Mouse (Mus musculus) heart, embryonic 16.5 days (tissue): Measurements from ENCODE around the gene Fan1. TPM values are rescaled to one million over a fixed set of nuclear protein-coding genes. Genes with fewer than 3 reads are reported as not detected.

Experiments used
- ATAC-seq: fragments of 200-750 bp; cut with Nextera tagmentation; replicated peaks from 2 replicates; pipeline ENCODE4 v1.8.0; 2017; ENCODE audit warnings: moderate number of reproducible peaks; ENCODE audit not compliant: insufficient read depth, low FRiP score; ENCODE audit errors: extremely low read depth
- H3K27ac ChIP-seq: fragments of 300-500 bp; sonication (generic); 2 replicates; pipeline ENCODE4 v1.5.1; 2014; ENCODE audit warnings: mild to moderate bottlenecking, low read length, control low read depth, moderate library complexity
- H3K27me3 ChIP-seq: fragments of 300-500 bp; sonication (generic); 2 replicates; pipeline ENCODE4 v1.6.1; 2014; ENCODE audit warnings: low read length, mixed read lengths; ENCODE audit not compliant: control insufficient read depth, insufficient read depth
- H3K36me3 ChIP-seq: fragments of 300-500 bp; sonication (generic); 2 replicates; pipeline ENCODE4 v1.6.1; 2014; ENCODE audit not compliant: control insufficient read depth, insufficient read depth
- H3K4me1 ChIP-seq: fragments of 300-500 bp; sonication (generic); 2 replicates; pipeline ENCODE4 v1.6.1; 2014; ENCODE audit warnings: low read length, mixed read lengths; ENCODE audit not compliant: control insufficient read depth, insufficient read depth
- H3K4me2 ChIP-seq: fragments of 300-500 bp; sonication (generic); 2 replicates; pipeline ENCODE4 v1.6.1; 2014; ENCODE audit warnings: low read depth, mild to moderate bottlenecking, control low read depth, low read length
- H3K4me3 ChIP-seq: fragments of 300-500 bp; sonication (generic); 2 replicates; pipeline ENCODE4 v1.5.1; 2014; ENCODE audit warnings: mild to moderate bottlenecking, control low read depth, low read length
- H3K9ac ChIP-seq: fragments of 300-500 bp; sonication (generic); 2 replicates; pipeline ENCODE4 v1.6.1; 2014; ENCODE audit warnings: low read length, control low read depth
- H3K9me3 ChIP-seq: fragments of 300-500 bp; sonication (generic); replicated peaks from 2 replicates; pipeline ENCODE4 v1.6.1; 2016; ENCODE audit warnings: low read length; ENCODE audit not compliant: control insufficient read depth
- WGBS: fragments of 180-500 bp; shearing (Covaris S2); extraction: QIAGEN DNeasy Blood & Tissue Kit; methylation state at CpG from one replicate; pipeline ENCODE4 v1.1.7; 2014; 5-methylcytosine and 5-hydroxymethylcytosine counted together
- polyA plus RNA-seq: library from polyadenylated mRNA; unstranded; fragments of >200 nt; fragmentation: Nextera tagmentation; extraction: Ambion mirVana; gene quantifications from 2 replicates; pipeline ENCODE4 v1.2.1, GENCODE M21; 2015

Fan1 gene
- polyA plus RNA-seq, 1 experiment from 2014 or later, result 3.5 TPM

DNA sequence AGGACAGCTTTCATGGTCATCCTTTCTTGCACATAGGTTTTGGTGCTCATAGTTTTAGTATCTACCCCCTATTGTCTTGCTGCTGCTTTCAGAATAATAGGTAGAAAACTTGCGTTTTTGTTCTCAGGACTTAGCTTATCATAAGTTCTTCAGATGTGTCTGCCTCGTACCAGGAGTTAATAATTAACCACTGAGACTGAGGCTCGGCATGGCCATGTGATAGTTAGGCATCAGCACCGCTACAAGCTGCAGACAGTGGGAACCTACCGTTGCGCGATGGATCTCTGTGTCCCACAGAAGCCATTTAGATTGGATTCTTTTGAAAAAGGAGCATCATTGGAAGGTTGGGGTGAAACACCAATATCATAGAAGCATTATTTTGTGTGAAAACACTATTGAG lies 61.1 kb downstream of the Fan1 start:
- peaks cover 12% of the 10 kb centered on the region; the same call in 1 of the 2 replicates for H3K36me3 ChIP-seq
- no peaks in the 10 kb centered on the region for H3K4me1 ChIP-seq
- H3K4me2 ChIP-seq, result no peak overlapping the region
- H3K27ac ChIP-seq, result no peak overlapping the region
- no peaks in the 10 kb centered on the region for H3K9me3 ChIP-seq
- WGBS, result 85% methylated on average over 7 of the region's 7 CpGs
- no peak for ATAC-seq
- H3K4me3 ChIP-seq, result no peak overlapping the region
- no peaks in the 10 kb centered on the region for H3K27me3 ChIP-seq
- no peak overlapping the region for H3K9ac ChIP-seq

- H3K4me3 ChIP-seq, result no peak overlapping the region
- peaks cover 10% of the 10 kb centered on the region; the same call in 1 of the 2 replicates for H3K36me3 ChIP-seq
- no peak for ATAC-seq
- no peak overlapping the region for H3K4me2 ChIP-seq
- H3K4me1 ChIP-seq, result no peaks in the 10 kb centered on the region
- no peaks in the 10 kb centered on the region for H3K27me3 ChIP-seq
- no peak overlapping the region for H3K27ac ChIP-seq
- no peak overlapping the region for H3K9ac ChIP-seq
- H3K9me3 ChIP-seq, result no peaks in the 10 kb centered on the region
- 71% methylated on average over 2 of the region's 2 CpGs for WGBS
These were observed 63.1 kb downstream of the Fan1 start for GRCm38 (mm10) chr7:64310756-64311155.

DNA sequence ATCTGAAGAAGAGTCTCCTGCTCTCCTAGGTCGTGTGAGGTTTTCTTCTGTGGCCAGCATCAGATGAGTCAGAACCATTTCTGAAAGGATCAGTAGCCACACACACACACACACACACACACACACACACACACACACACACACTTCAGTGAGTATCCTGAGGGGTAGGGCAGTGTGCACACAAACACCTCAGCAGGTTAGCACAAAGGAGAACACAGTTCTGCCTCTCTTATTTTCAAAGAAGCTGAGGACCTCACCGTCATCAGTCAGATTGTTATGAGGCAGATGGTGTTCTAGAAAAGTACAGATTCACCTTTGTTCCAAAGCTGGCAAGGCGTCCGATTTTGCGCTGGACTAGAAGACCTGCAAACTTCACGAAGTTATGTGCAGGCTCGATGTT lies 63.7 kb downstream of the Fan1 start:
- Histone ChIP-seq H3K4me3 (no peak overlapping the region), H3K27me3 (no peaks in the 10 kb centered on the region), H3K27ac (no peak overlapping the region), H3K36me3 (peaks cover 8% of the 10 kb centered on the region; the same call in 1 of the 2 replicates), H3K9ac (no peak overlapping the region), H3K9me3 (no peaks in the 10 kb centered on the region), H3K4me1 (no peaks in the 10 kb centered on the region), H3K4me2 (no peak overlapping the region)
- WGBS, result 89% methylated on average over 7 of the region's 7 CpGs
- ATAC-seq, result no peak

Other genes with a start within 250 kb of the Fan1 start
- gene Trpm1, start 220.3 kb downstream of the Fan1 start, polyA plus RNA-seq, result 0.32 TPM in 1 of 2 replicates, not detected in the other
- 6.6 TPM in 2 replicates for gene Mtmr10, start 86.4 kb downstream of the Fan1 start, polyA plus RNA-seq
- 20.3 and 25.9 TPM in 2 replicates for gene Mphosph10, start 18.2 kb upstream of the Fan1 start, polyA plus RNA-seq
- 139 and 143 TPM in 2 replicates for gene Mcee, start 18.5 kb upstream of the Fan1 start, polyA plus RNA-seq
- 0.97 and 1.9 TPM in 2 replicates for gene Apba2, start 127.6 kb upstream of the Fan1 start, polyA plus RNA-seq